Mouse (Mus musculus): ENCODE data around the gene Vsir. TPM values are rescaled to one million over a fixed set of nuclear protein-coding genes. Genes with fewer than 3 reads are reported as not detected.

Gene Vsir
- polyA plus RNA-seq, 1 experiment from 2014 or later, result 1.7 TPM

GRCm38 (mm10) chr10:60373543-60373936 is 26.9 kb downstream of the Vsir start:
- WGBS, result 68% methylated on average over 6 of the region's 6 CpGs
- Histone ChIP-seq H3K9me3 (no peaks in the 10 kb centered on the region), H3K4me2 (replicated peaks) (no peak overlapping the region), H3K27ac (replicated peaks) (no peak overlapping the region), H3K4me1 (no peaks in the 10 kb centered on the region), H3K36me3 (no peaks in the 10 kb centered on the region), H3K4me3 (no peak overlapping the region), H3K9ac (replicated peaks) (no peak overlapping the region), H3K27me3 (no peaks in the 10 kb centered on the region)
- ATAC-seq (ENCODE audit: low FRiP score, low read depth), result no peak

GRCm38 (mm10) chr10:60373937-60374578 is 27.4 kb downstream of the Vsir start:
- H3K36me3 ChIP-seq, result no peaks in the 10 kb centered on the region
- no peaks in the 10 kb centered on the region for H3K9me3 ChIP-seq
- no peak overlapping the region for H3K4me3 ChIP-seq
- no peak overlapping the region for H3K27ac ChIP-seq (replicated peaks)
- no peaks in the 10 kb centered on the region for H3K4me1 ChIP-seq
- no peak for ATAC-seq (ENCODE audit: low FRiP score, low read depth)
- no peak overlapping the region for H3K9ac ChIP-seq (replicated peaks)
- WGBS, result 66% methylated on average over 8 of the region's 8 CpGs
- H3K4me2 ChIP-seq (replicated peaks), result no peak overlapping the region
- H3K27me3 ChIP-seq, result no peaks in the 10 kb centered on the region

GRCm38 (mm10) chr10:60376704-60377103 is 30.1 kb downstream of the Vsir start:
- Histone ChIP-seq H3K27ac (replicated peaks) (no peak overlapping the region), H3K36me3 (no peaks in the 10 kb centered on the region), H3K4me3 (no peak overlapping the region), H3K27me3 (no peaks in the 10 kb centered on the region), H3K9ac (replicated peaks) (no peak overlapping the region), H3K4me2 (replicated peaks) (no peak overlapping the region), H3K4me1 (no peaks in the 10 kb centered on the region), H3K9me3 (no peaks in the 10 kb centered on the region)
- no peak for ATAC-seq (ENCODE audit: low FRiP score, low read depth)
- 90% methylated on average over 16 of the region's 16 CpGs for whole genome bisulfite sequencing

GRCm38 (mm10) chr10:60379419-60379957 is 32.8 kb downstream of the Vsir start:
- no peak overlapping the region for H3K27ac ChIP-seq (replicated peaks)
- H3K36me3 ChIP-seq, result no peaks in the 10 kb centered on the region
- no peaks in the 10 kb centered on the region for H3K4me1 ChIP-seq
- no peak overlapping the region for H3K4me2 ChIP-seq (replicated peaks)
- no peak overlapping the region for H3K4me3 ChIP-seq
- H3K27me3 ChIP-seq, result no peaks in the 10 kb centered on the region
- ATAC-seq (ENCODE audit: low FRiP score, low read depth), result no peak
- 83% methylated on average over 9 of the region's 9 CpGs for WGBS
- H3K9ac ChIP-seq (replicated peaks), result no peak overlapping the region
- no peaks in the 10 kb centered on the region for H3K9me3 ChIP-seq

GRCm38 (mm10) chr10:60380229-60380628 is 33.6 kb downstream of the Vsir start:
- Histone ChIP-seq H3K9ac (replicated peaks) (no peak overlapping the region), H3K4me3 (no peak overlapping the region), H3K9me3 (no peaks in the 10 kb centered on the region), H3K27ac (replicated peaks) (no peak overlapping the region), H3K4me2 (replicated peaks) (no peak overlapping the region), H3K27me3 (no peaks in the 10 kb centered on the region), H3K36me3 (no peaks in the 10 kb centered on the region), H3K4me1 (no peaks in the 10 kb centered on the region)
- WGBS, result 77% methylated on average over 3 of the region's 3 CpGs
- no peak for ATAC-seq (ENCODE audit: low FRiP score, low read depth)

- Histone ChIP-seq H3K4me3 (no peak overlapping the region), H3K9me3 (no peaks in the 10 kb centered on the region), H3K9ac (replicated peaks) (no peak overlapping the region), H3K4me2 (replicated peaks) (no peak overlapping the region), H3K36me3 (no peaks in the 10 kb centered on the region), H3K4me1 (no peaks in the 10 kb centered on the region), H3K27me3 (no peaks in the 10 kb centered on the region), H3K27ac (replicated peaks) (no peak overlapping the region)
- 82% methylated on average over 10 of the region's 10 CpGs for WGBS
- no peak for ATAC-seq (ENCODE audit: low FRiP score, low read depth)
Observed at GRCm38 (mm10) chr10:60381142-60381925, 34.7 kb downstream of the Vsir start.

GRCm38 (mm10) chr10:60388332-60388731 is 41.7 kb downstream of the Vsir start:
- ATAC-seq (ENCODE audit: low FRiP score, low read depth), result no peak
- Histone ChIP-seq H3K4me1 (peaks cover 9% of the 10 kb centered on the region), H3K9me3 (no peaks in the 10 kb centered on the region), H3K4me2 (replicated peaks) (no peak overlapping the region), H3K27me3 (no peaks in the 10 kb centered on the region), H3K36me3 (no peaks in the 10 kb centered on the region), H3K9ac (replicated peaks) (no peak overlapping the region), H3K4me3 (no peak overlapping the region), H3K27ac (replicated peaks) (no peak overlapping the region)
- WGBS, result 76% methylated on average over 2 of the region's 2 CpGs

- no peak overlapping the region for H3K4me3 ChIP-seq
- no peaks in the 10 kb centered on the region for H3K9me3 ChIP-seq
- H3K4me2 ChIP-seq (replicated peaks), result no peak overlapping the region
Observed at GRCm38 (mm10) chr10:60389447-60389865, 42.8 kb downstream of the Vsir start.

GRCm38 (mm10) chr10:60390177-60390903 is 43.7 kb downstream of the Vsir start:
- H3K4me2 ChIP-seq (replicated peaks), result no peak overlapping the region
- H3K4me1 ChIP-seq, result peaks cover 9% of the 10 kb centered on the region
- H3K9ac ChIP-seq (replicated peaks), result no peak overlapping the region
- no peak overlapping the region for H3K27ac ChIP-seq (replicated peaks)
- no peaks in the 10 kb centered on the region for H3K36me3 ChIP-seq
- no peak overlapping the region for H3K4me3 ChIP-seq
- H3K27me3 ChIP-seq, result no peaks in the 10 kb centered on the region
- 34% methylated on average over 6 of the region's 6 CpGs for WGBS
- no peaks in the 10 kb centered on the region for H3K9me3 ChIP-seq
- no peak for ATAC-seq (ENCODE audit: low FRiP score, low read depth)

More at GRCm38 (mm10) chr10:60389447-60389865, 42.8 kb downstream of the Vsir start:
- Histone ChIP-seq H3K27ac (replicated peaks) (no peak overlapping the region), H3K27me3 (no peaks in the 10 kb centered on the region), H3K9ac (replicated peaks) (no peak overlapping the region), H3K36me3 (no peaks in the 10 kb centered on the region), H3K4me1 (peaks cover 9% of the 10 kb centered on the region)
- ATAC-seq (ENCODE audit: low FRiP score, low read depth), result no peak
- 79% methylated on average over 9 of the region's 9 CpGs for WGBS

GRCm38 (mm10) chr10:60390904-60391420 is 44.3 kb downstream of the Vsir start:
- Histone ChIP-seq H3K4me3 (no peak overlapping the region), H3K9ac (replicated peaks) (no peak overlapping the region), H3K4me1 (peaks cover 9% of the 10 kb centered on the region), H3K9me3 (no peaks in the 10 kb centered on the region), H3K27me3 (no peaks in the 10 kb centered on the region), H3K27ac (replicated peaks) (no peak overlapping the region), H3K36me3 (no peaks in the 10 kb centered on the region), H3K4me2 (replicated peaks) (no peak overlapping the region)
- WGBS, result 58% methylated on average over 5 of the region's 5 CpGs
- ATAC-seq (ENCODE audit: low FRiP score, low read depth), result no peak

- Histone ChIP-seq H3K36me3 (no peaks in the 10 kb centered on the region), H3K4me1 (peaks cover 9% of the 10 kb centered on the region), H3K4me2 (replicated peaks) (no peak overlapping the region), H3K27ac (replicated peaks) (no peak overlapping the region), H3K9me3 (no peaks in the 10 kb centered on the region), H3K27me3 (no peaks in the 10 kb centered on the region), H3K9ac (replicated peaks) (no peak overlapping the region), H3K4me3 (no peak overlapping the region)
- no peak for ATAC-seq (ENCODE audit: low FRiP score, low read depth)
- WGBS, result 83% methylated on average over 9 of the region's 9 CpGs
Observed at GRCm38 (mm10) chr10:60391661-60392060, 45.0 kb downstream of the Vsir start.

GRCm38 (mm10) chr10:60394936-60395335 is 48.3 kb downstream of the Vsir start:
- H3K9ac ChIP-seq (replicated peaks), result no peak overlapping the region
- WGBS, result 90% methylated on average over 7 of the region's 7 CpGs
- no peak overlapping the region for H3K4me2 ChIP-seq (replicated peaks)
- H3K9me3 ChIP-seq, result no peaks in the 10 kb centered on the region
- H3K4me1 ChIP-seq, result peaks cover 17% of the 10 kb centered on the region
- ATAC-seq (ENCODE audit: low FRiP score, low read depth), result no peak
- H3K36me3 ChIP-seq, result no peaks in the 10 kb centered on the region
- H3K27ac ChIP-seq (replicated peaks), result no peak overlapping the region
- H3K27me3 ChIP-seq, result no peaks in the 10 kb centered on the region
- H3K4me3 ChIP-seq, result no peak overlapping the region

Measured in midbrain, embryonic 12.5 days (tissue).